Mouse (Mus musculus): ENCODE measurements around the gene Bri3bp.
"Not testable (repeated sequence)": the region's sequence is repeated elsewhere in the genome, so short reads cannot be mapped to it uniquely, and the experiment has no call there.

Bri3bp gene

DNA sequence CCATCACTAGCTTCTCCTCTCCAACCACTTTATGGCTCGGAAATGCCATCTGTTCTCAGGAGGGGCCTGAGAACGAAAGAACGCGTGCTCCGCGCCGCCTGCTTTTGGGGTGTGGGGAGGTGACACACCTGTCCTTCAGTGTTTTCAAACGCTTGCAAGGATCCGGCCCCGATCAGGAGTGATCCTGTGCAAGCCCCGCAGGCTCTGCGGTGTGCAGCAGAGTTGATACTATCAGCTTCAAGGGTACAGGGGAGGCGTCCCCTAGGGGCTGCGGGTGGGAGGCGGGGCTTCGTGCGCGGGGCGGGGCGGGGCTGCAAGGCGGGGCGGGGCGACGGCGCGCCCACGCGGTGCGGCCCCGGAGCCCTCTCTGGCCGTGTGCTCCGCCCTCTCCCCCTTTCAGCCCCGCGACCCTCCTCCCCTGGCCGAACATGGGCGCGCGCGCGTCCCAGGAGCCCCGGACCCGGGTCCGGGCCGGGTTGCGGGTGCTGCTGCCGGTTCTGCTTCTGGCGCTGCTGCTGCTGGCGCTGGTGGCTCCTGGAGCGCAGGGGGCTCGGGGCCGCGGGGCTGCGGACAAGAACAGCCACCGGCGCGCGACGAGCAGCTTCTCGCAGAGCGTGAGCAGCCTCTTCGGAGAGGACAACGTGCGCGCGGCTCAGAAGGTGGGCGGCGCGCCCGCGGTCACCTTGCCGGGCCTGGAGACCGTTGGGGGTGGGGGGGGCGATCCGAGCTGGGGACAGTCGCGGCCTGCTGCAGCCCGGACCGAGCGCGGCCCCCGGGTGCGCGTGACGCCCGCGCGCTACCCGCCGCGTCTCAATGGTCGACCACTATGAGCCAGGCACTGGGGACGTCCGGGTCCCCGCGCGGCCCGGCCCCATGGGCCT lies at the start of gene Bri3bp:
TSS of gene Bri3bp (plus strand) at position 335 of the 881 bp plus-strand sequence.
- peak; percentile 33 for DNase-seq (ENCODE audit: low read depth, low spot score)

DNA sequence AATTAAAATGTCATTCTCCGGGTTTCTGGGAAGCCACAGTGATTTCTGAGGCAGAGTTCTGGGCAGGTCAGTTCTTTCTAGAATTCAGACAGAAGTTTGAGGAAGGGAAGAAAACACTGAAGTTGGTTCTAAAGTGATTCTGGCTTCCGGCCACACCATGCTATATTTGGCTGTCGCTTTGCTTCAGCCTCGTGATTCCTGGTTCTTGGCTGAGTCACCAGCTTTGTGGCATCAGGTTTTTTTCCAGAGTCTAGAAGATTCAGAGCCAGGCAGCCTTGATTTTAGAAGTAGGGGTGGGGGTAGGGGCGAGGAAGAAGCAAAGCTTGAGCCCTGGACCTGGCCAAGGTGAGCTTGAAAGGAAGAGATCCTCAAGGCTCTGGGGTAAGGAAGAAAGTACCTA lies 49.8 kb upstream of the Bri3bp start:
- DNase-seq (ENCODE audit: low read depth, low spot score): peak; percentile 98

DNA sequence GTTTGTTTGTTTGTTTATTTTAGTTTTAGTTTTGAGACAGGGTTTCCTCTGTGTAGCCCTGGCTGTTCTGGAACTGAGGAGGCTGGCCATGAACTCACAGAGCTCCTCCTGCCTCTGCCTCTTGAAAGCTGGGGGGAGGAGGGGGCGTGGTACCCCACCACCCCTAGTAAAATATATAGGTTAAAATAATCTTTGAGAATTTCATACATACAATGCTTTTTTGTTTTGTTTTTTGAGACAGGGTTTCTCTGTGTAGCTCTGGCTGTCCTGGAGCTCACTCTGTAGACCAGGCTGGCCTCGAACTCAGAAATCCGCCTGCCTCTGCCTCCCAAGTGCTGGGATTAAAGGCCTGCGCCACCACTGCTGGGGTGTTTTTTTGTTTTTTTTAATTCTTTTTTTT lies 49.2 kb upstream of the Bri3bp start:
- DNase-seq (ENCODE audit: low read depth, low spot score): not testable (repeated sequence)

DNA sequence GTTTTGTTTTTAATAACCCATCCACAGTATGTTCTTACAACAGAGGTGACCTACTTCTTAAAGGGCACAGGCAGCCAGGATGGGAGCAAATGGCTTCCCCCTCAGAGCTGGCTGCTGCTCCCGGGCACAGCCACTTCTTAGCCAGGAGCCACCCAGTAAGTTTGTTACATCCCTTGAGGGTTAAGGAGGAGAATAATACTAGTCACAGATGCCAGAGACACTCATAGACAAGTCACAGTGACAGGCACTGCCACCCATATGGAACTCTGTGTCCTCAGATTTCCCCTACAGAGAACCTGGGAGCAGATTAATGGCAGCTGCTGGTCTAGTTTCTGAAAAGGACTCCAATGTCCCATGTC lies 48.8 kb upstream of the Bri3bp start:
- no peak for DNase-seq (ENCODE audit: low read depth, low spot score)

DNA sequence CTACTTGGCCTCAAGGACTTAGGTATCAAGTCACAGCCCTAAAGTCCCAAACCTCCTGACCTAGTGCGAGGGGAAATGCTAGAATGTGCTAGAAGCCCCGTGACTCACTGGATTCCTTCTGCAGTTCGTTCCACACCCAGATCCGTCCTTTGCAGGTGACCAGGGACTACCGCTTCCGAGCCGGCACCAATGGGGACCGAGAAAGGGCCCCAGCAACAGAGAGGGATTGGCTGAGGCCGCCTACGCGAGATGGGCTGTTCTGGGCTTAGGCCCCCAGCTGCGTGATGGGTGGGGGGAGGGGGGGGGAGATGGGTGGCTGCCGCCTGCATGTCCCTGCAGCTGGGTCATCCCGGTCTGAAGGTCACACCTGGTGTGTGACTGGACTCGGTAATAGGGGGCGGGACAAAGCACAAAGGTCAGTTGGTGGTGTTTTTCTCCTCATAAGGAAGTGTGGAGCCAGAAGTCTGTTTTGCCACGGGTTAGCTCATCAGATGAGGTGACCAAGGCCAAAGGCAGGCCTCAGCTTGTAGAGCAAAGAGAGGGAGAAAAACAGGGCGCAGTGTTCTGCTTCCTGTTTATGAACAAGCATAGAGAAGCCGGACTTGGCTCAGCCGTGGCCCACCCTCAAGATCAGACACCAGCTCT lies 48.3 kb upstream of the Bri3bp start:
- peak; percentile 99 for DNase-seq (ENCODE audit: low read depth, low spot score)

DNA sequence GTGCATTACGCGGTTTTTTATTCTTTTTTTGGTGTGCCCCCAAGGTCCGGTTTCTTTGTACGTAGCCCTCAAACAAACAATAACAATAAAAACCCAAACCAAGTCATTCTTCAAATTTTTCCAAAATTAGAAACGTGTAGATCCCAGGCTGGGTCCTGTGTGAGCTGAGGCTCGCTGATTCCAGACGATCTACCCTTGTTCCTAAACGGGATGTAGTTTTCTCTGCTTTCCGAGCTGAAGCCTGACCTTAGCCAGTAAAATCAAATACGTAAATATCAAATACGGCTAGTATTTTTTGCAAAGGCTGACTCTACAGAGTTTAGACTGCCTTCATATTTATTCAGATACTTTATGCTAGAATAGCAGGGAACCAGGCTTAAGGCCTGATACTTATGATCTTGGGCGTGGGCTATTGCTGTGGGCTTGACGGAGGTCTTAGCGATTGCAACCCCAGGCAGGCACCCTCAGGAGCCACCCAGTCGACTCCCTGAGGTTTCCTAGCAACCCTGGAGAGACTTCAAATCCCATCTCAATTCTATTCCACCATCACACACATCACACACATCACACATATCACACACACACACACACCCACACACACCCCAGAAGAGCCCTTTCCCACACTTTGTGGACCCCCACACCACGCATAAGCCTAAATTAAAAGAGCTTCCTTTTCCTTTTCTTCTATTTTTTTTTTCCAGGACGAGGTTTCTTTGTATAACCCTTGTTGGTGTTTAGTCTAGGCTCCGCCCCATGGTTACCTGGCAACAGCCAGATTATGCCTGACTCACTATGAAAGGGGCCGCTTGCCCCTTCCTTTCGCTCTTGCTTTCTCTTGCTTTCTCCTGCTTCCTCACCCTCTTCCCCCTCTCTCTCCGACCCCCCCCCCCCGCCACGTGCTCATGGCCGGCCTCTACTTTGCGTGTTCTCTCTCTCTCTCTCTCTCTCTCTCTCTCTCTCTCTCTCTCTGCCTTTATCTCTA lies 47.5 kb upstream of the Bri3bp start:
- DNase-seq (ENCODE audit: low read depth, low spot score): peak; percentile 97

DNA sequence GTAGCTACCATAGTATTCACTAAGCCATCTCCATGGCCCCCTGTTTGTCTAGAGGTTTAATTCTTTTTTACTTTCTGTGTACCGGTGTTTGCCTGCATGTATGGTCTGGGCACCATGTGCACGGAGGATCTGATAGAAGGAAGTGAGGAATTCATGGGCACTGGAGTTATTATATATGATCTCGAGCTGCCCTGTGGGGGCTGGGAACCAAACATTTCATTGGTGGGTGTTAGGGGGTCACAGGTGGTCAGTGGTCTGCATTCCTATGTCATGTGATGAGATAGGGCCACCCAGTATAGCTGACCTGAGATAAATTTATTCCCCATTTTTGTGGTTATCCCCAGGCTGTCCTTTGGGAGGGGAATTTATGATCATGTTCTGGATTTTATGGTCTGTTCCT lies 46.4 kb upstream of the Bri3bp start:
- DNase-seq (ENCODE audit: low read depth, low spot score): no peak

DNA sequence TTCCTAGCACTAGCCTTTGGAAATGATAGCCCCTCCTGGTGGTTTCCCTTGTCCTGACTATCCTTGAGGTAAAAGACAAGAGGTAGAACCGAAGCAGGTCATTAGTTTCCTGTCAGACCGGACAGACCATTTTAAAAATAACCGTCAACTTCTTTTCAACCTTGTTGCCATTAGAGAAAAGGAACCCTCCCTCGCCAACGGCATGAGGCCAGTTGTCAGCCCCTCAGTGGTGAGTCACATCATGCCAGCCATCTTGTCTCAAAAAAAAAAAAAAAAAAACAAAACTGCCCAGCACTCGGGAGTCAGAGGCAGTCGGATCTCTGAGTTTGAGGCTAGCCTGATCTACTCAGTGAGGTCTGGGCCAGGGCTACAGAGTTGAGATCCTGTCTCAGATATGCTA lies 40.5 kb upstream of the Bri3bp start:
- DNase-seq (ENCODE audit: low read depth, low spot score): peak; percentile 75

DNA sequence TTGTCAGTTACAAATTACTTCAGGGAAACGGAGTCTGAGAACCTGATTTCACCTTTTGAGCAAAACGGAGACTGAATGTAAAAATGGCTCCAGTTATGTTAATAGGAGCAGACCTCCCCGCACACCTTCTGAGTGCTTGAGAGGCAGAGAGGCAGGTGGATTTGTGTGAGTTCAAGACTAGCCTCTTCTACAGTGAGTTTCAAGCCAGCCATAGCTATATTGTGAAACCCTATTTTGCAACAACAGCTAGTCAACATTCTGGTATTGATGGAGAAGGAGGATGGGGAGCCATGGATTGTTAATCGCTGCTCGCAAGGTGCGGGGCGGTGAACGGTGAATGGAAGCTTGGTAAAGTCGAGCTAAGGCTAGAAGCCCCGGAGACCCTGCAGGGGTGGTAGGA lies 38.9 kb upstream of the Bri3bp start:
- no peak for DNase-seq (ENCODE audit: low read depth, low spot score)

DNA sequence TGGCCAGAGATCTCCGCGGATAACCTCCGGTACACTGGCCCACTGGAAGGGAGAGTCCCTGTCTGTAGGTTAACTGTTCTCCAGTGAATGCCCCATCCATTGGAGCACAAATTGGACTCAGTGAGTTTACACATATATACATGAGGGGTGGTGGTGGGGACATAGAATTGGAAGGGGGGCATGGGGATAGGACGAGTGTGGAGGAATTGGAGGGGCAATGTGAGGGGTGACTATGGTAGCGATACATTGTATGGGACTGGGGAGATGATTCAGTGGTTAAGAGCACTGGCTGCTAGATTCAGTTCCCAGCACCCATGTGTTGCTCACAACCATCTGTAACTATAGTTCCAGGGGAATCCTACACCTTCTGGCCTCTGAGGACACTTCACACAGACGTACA lies 38.4 kb upstream of the Bri3bp start:
- no peak for DNase-seq (ENCODE audit: low read depth, low spot score)

DNA sequence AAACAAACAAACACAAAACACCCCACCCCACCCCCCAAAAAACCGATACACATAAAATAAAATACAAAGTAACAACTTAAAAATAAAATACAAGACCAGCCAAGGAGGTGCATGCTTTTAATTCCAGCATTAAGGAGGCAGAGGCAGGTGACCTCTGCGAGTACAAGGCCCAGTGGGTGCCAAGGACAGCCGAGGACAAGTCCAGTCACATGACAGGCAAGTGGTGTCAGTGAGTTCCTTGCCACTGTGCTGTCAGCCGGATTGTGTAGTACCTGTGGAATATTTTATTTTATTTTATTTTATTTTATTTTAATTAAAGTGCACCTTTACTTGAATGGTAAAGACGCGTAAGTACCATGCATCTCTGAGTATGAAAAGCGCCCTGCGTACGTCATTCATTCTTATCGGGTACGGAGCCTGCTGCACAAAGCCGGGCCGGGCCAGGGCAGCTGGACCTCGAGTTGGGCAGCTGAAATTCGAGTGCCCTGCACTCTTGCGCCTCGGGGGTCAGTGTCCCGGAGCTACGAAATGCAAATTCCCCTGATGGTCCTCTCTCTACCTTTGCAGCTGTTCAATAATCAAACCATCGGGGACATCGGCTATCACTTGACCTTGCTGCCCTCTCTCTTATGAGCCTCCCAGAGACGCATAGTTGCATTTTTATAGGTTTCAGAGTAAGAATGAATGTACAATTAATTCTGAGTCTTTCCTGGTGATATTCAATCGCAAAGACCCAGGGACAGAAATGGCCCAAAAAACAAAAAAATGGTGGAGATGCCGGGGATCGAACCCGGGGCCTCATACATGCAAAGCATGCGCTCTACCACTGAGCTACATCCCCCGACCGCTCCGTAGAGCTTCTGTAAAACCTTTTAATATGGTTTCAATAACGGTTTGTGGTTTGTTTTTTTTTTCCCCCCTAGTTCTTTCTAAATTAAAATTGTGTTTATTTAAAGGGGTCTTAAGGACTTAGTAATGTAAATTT lies 37.6 kb upstream of the Bri3bp start:
- DNase-seq (ENCODE audit: low read depth, low spot score): peak; percentile 93

DNA sequence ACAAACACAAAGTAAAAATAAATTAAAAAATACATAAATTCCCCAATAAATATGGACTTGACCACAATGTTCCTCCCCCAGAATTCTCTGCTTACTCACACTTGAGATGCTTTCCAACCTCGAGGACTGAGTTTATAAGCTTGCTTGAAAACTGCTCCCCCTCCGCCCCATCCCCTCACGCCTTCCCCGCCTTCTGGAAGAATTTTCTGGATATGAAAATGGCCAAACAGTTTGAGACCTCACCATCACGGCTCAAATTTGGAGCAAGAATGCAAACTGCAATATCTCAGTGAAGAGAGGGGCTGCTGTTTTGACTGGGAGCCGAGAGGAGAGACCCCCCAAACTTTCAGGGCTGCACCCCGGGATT lies 36.8 kb upstream of the Bri3bp start:
- DNase-seq (ENCODE audit: low read depth, low spot score): peak; percentile 84

DNA sequence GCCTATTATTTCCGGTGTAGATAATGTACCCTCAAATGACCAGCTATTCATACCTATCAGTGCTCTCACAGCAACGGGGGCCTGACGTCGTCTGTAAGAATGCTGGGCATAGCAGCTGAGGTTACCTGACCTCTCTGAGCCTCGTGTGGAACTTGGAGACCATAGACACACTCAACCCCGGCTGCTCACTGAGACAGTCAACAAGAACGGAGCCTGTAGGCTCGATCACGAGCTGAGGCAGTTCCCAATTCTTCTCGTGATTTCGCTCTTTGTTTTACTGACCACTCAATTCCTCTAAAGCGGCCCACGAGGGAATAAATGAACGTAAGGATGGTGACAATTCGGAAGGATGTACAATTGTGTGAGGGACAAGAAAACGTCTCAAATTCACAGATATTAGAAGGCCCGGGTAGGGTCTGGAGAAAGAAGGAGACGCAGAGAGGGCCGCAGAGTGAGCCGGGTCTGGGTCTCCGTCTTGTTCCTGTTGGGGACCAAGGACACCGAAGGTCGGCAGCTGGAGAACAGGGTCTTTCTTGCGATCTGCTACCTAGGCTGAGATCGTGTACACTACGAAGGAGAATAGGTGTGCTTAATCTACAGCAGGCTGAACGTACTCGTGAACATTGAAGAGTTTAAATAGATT lies 36.3 kb upstream of the Bri3bp start:
- DNase-seq (ENCODE audit: low read depth, low spot score): peak; percentile 91

DNA sequence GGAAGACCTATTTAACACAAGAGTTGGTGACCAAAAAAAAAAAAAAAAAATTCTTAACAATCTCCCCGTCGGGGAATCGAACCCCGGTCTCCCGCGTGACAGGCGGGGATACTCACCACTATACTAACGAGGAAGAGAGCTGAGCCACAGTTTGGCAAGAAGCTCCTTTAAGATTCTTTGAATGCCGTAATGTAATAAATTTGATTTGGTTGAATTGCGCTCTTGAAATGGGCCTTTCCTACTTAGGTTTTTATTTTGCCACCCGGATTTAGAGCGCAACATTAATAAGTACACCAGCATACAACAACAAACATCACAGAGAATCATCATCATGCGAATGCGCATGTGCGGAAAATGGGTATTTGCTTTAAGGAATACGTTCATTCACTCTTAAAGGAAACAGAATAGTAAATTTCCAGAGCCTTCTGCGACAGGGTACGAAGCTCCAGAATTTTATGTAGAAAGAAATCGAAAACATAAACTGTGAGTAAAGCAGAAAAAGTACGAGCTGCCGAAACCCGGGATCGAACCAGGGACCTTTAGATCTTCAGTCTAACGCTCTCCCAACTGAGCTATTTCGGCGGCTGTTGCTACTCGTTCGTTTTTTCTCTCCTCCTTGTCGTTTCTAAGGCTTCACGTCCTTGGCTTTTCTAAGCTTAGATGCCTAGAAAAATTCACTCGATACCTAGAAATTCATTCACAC lies 35.7 kb upstream of the Bri3bp start:
- peak; percentile 99 for DNase-seq (ENCODE audit: low read depth, low spot score)

DNA sequence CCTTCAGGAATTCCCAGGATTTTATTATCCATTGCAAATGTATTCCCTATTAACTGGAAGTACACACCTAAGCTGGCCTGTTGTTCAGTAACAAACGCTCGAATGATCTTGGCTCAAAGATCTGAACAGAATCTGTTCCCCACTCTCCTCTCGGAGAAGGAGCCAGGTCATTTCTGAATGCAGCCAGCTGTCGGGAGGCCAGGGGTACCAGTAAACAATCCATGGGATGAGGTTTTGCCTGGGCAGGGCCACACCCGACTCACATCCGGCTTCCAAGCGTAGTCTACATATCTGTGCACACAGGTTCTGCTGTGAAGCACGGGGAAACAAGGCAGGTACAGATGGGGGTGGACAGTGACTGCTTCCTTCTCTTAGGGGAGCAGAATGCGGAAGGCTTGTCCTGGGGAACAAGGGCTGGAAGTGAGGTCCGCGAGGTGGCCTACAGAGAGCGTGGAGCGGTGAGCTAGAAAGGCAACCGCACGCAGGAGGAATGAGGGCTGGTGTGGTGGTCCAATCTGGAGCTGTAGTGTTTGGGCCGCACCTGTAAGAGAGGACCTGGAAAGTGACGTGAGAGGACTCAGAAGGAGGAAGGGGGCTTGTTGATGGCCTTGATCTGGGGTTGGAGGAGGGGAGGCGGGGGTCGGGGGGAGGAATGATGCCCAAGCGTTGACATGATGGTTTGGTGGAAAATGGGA lies 34.9 kb upstream of the Bri3bp start:
- DNase-seq (ENCODE audit: low read depth, low spot score): peak; percentile 79

DNA sequence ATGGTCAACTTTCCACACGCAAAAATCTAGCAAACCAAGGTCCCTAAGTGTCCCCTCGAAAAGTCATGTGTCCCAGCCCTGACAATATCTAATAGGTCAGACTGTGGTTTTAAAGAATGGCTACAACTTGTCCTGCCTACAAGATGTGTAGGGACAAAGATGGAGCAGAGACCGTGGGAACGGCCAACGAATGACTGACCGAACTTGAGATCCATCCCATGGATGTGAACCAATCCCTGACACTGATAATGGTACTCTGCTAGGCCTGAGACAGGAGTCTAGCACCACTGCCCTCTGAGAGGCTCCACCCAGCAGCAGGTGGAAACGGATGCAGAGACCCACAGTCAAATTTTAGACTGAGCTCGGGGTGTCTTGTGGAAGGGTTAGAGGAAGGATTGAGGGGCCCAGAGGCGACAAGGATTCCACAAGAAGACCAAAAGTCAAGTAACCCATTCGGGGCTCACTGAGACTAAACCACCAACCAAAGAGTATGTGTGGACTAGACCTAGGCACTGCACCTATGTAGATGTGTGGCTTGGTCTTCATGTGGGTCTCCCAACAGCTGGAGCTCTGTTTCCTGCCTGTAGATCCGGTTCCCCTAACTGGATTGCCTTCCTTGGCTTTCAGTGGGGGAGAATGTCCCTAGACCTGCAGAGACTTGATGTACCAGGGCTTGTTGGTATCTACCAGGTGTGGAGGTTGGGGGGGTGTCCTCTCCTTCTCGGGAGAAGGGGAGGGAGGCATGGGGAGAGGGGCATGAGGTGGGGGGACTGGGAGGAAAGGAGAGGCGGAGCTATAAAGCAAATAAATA lies 34.1 kb upstream of the Bri3bp start:
- no peak for DNase-seq (ENCODE audit: low read depth, low spot score)

DNA sequence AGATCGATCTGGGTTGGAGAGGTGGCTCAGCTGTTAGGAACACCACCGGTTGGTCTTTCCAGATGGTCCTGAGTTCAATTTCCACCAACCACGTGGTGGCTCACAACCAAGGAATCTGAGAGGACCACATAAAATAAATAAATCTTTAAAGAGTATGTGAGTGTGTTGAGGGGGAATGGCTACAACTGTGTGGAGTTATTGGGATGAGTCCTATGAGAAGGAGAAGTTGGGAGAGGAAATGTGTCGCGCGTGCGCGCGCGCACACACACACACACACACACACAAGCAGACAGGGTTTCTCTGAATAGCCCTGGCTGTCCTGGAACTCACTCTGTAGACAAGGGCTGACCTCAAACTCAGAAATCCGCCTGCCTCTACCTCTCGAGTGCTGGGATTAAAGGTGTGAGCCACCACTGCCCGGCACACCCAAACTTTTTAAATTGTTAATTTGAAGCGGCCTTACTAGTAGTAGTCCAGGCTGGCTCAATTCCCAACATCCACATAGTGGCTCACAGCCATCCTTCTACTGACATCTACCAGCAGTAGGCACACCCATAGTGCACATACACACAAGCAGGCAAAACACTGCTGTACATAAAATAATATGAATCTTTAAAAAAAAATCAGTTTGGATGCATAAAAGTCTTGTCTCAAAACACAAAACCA lies 33.3 kb upstream of the Bri3bp start:
- DNase-seq (ENCODE audit: low read depth, low spot score): peak; percentile 57

DNA sequence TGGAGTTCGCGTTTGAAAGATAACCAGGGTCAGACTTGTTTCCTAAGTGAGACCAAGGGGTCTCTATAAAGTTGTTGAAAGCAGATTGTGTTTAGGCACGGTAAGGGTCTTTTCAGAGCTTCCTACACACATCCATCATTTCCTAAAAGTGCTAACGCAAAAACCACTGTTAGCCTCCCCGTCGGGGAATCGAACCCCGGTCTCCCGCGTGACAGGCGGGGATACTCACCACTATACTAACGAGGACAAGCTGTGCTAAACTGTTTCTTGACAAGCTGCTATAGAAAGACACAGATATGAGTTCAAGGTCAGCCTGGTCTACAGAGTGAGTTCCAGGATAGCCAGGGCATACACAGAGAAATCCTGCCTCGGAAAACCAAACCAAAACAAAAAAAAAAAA lies 32.5 kb upstream of the Bri3bp start:
- DNase-seq (ENCODE audit: low read depth, low spot score): peak; percentile 98

Measured in 3T3-L1 (cell line).